Mouse (Mus musculus) lung, adult 10 weeks (tissue): ENCODE data around the gene Heg1. TPM values are rescaled to one million over a fixed set of nuclear protein-coding genes. Genes with fewer than 3 reads are reported as not detected.

Experiments used
- polyA plus RNA-seq: library from polyadenylated mRNA; stranded (reverse); fragments of 350-450 nt; fragmentation: Illumina TruSeq; extraction: RNeasy Lipid Tissue Mini Kit (QIAGEN cat#74804); gene quantifications from one replicate; pipeline ENCODE4 v1.2.3, GENCODE M21; 2014; ENCODE audit warnings: low read depth, low replicate concordance; ENCODE audit not compliant: insufficient read depth

Heg1 gene
- polyA plus RNA-seq, result 36.9 TPM

GRCm38 (mm10) chr16:33684162-33684702, at the start of gene Heg1:
TSS of gene Heg1 (plus strand) at chr16:33684370.

GRCm38 (mm10) chr16:33793846-33794791, 109.9 kb downstream of the Heg1 start, which contains the start of gene Muc13:
TSS of gene Muc13 (plus strand) at chr16:33794037.

Other genes starting within 250 kb of the Heg1 start
- gene Slc12a8, start 167.0 kb upstream of the Heg1 start, polyA plus RNA-seq, result 0.51 TPM
- 0.08 TPM for gene Muc13, start 109.7 kb downstream of the Heg1 start, polyA plus RNA-seq
- gene Itgb5, start 145.3 kb downstream of the Heg1 start, polyA plus RNA-seq, result 75.1 TPM